Mouse (Mus musculus): Measurements from ENCODE around the gene Engase. TPM values are rescaled to one million over a fixed set of nuclear protein-coding genes. Genes with fewer than 3 reads are reported as not detected.

The Engase gene
- polyA plus RNA-seq, 1 experiment from 2014 or later: 7.3 TPM

Other genes starting within 250 kb of the Engase start
- 16.6 and 17.7 TPM in 2 replicates for gene Cyth1, start 228.2 kb upstream of the Engase start, polyA plus RNA-seq (2015; fragmentation: Nextera tagmentation; extraction: Ambion mirVana)
- 17.7 and 19.4 TPM in 2 replicates for gene Usp36, start 186.6 kb upstream of the Engase start, polyA plus RNA-seq (2015; fragmentation: Nextera tagmentation; extraction: Ambion mirVana)
- gene Cep295nl, start 134.3 kb upstream of the Engase start, polyA plus RNA-seq (2015; fragmentation: Nextera tagmentation; extraction: Ambion mirVana): 0.33 and 0.56 TPM in 2 replicates
- gene Timp2, start 121.1 kb upstream of the Engase start, polyA plus RNA-seq (2015; fragmentation: Nextera tagmentation; extraction: Ambion mirVana): 79.1 and 79.8 TPM in 2 replicates
- 4.9 and 6.9 TPM in 2 replicates for gene Lgals3bp, start 74.7 kb upstream of the Engase start, polyA plus RNA-seq (2015; fragmentation: Nextera tagmentation; extraction: Ambion mirVana)
- 30.3 and 33.7 TPM in 2 replicates for gene Cant1, start 57.7 kb upstream of the Engase start, polyA plus RNA-seq (2015; fragmentation: Nextera tagmentation; extraction: Ambion mirVana)
- 6.9 and 7.6 TPM in 2 replicates for gene C1qtnf1, start 48.6 kb upstream of the Engase start, polyA plus RNA-seq (2015; fragmentation: Nextera tagmentation; extraction: Ambion mirVana)

All from lung, embryonic 15.5 days (tissue).